Mouse (Mus musculus) MEL (cell line): Measurements from ENCODE around the gene Dusp1. TPM values are rescaled to one million over a fixed set of nuclear protein-coding genes. Genes with fewer than 3 reads are reported as not detected.

Experiments
- DNase-seq: peaks from one replicate; pipeline ENCODE4 v3.0.0; 2011; ENCODE audit warnings: low read depth, low spot score
- H3K27ac ChIP-seq: 2 replicates; pipeline ENCODE4 v1.5.1; 2012; ENCODE audit warnings: low read depth, mild to moderate bottlenecking, control low read depth, low read length, moderate library complexity; ENCODE audit not compliant: control insufficient read depth
- H3K27me3 ChIP-seq, 2 experiments: fragments of 150-350 bp in 1 of 2; sonication (generic) in 1 of 2; 2 replicates each; pipeline ENCODE4 v1.6.1; 2012; ENCODE audit warnings: low read length in 2 of 2, mild to moderate bottlenecking in 2 of 2, improper control_type of control experiment in 1 of 2, moderate library complexity in 1 of 2; ENCODE audit not compliant: insufficient read depth in 2 of 2, control insufficient read depth in 1 of 2
- H3K36me3 ChIP-seq, 2 experiments: 2 replicates each; pipeline ENCODE4 v1.6.1; 2012 to 2014; ENCODE audit warnings: low read length in 2 of 2, improper control_type of control experiment in 1 of 2, inconsistent platforms in 1 of 2, mild to moderate bottlenecking in 1 of 2; ENCODE audit not compliant: insufficient read depth in 2 of 2, control insufficient read depth in 1 of 2
- H3K4me1 ChIP-seq, 2 experiments: fragments of 150-350 bp in 1 of 2; sonication (generic) in 1 of 2; 2 replicates each; pipeline ENCODE4 v1.6.1; 2012; ENCODE audit warnings: low read length in 2 of 2, improper control_type of control experiment in 1 of 2, mild to moderate bottlenecking in 1 of 2; ENCODE audit not compliant: insufficient read depth in 2 of 2, control insufficient read depth in 1 of 2
- H3K4me3 ChIP-seq, 2 experiments: fragments of 150-350 bp in 1 of 2; sonication (generic) in 1 of 2; 2 replicates each; pipeline ENCODE4 v1.5.1; 2012; ENCODE audit warnings: low read depth in 2 of 2, low read length in 2 of 2, mild to moderate bottlenecking in 2 of 2, moderate library complexity in 2 of 2, control low read depth in 1 of 2, improper control_type of control experiment in 1 of 2; ENCODE audit not compliant: control insufficient read depth in 1 of 2, insufficient read depth in 1 of 2
- H3K79me2 ChIP-seq: 2 replicates; pipeline ENCODE4 v1.6.1; 2012; ENCODE audit warnings: mild to moderate bottlenecking, low read length, moderate library complexity; ENCODE audit not compliant: control insufficient read depth, poor library complexity, insufficient read depth
- H3K9ac ChIP-seq: 2 replicates; pipeline ENCODE4 v1.6.1; 2012; ENCODE audit warnings: low read depth, mild to moderate bottlenecking, control low read depth, low read length, moderate library complexity; ENCODE audit not compliant: control insufficient read depth, poor library complexity, severe bottlenecking
- H3K9me3 ChIP-seq: fragments of 150-350 bp; sonication (generic); replicated peaks from 2 replicates; pipeline ENCODE4 v1.6.1; 2012; ENCODE audit warnings: mild to moderate bottlenecking, low read length, improper control_type of control experiment, moderate library complexity; ENCODE audit not compliant: insufficient read depth
- BHLHE40 ChIP-seq: IDR thresholded peaks from 2 replicates; pipeline ENCODE4 v1.6.1; 2012; ENCODE audit warnings: low read depth, mild to moderate bottlenecking, inconsistent platforms, low read length, improper control_type of control experiment, borderline replicate concordance
- CTCF ChIP-seq, 3 experiments: IDR thresholded peaks in 2 of 3; conservative IDR thresholded peaks in 1 of 3; 2 replicates each; pipeline ENCODE4 v1.5.1; 2011 to 2012; ENCODE audit warnings: low read length in 3 of 3, low read depth in 2 of 3, mild to moderate bottlenecking in 2 of 3, improper control_type of control experiment in 1 of 3, inconsistent platforms in 1 of 3, mixed read lengths in 1 of 3, moderate library complexity in 1 of 3; ENCODE audit not compliant: control insufficient read depth in 1 of 3, insufficient read depth in 1 of 3, poor library complexity in 1 of 3, severe bottlenecking in 1 of 3
- EP300 ChIP-seq, 2 experiments: IDR thresholded peaks; 2 replicates each; pipeline ENCODE4 v1.6.1; 2011; ENCODE audit warnings: improper control_type of control experiment in 2 of 2, low read length in 2 of 2, low read depth in 1 of 2, mild to moderate bottlenecking in 1 of 2
- ETS1 ChIP-seq: IDR thresholded peaks from 2 replicates; pipeline ENCODE4 v1.6.1; 2012; ENCODE audit warnings: low read depth, mild to moderate bottlenecking, inconsistent platforms, low read length, improper control_type of control experiment, moderate library complexity
- GATA1 ChIP-seq: IDR thresholded peaks from 2 replicates; pipeline ENCODE4 v1.6.1; 2011; ENCODE audit warnings: low read depth, low read length, improper control_type of control experiment
- HCFC1 ChIP-seq: IDR thresholded peaks from 2 replicates; pipeline ENCODE4 v1.6.1; 2012; ENCODE audit warnings: low read depth, mild to moderate bottlenecking, inconsistent platforms, low read length, improper control_type of control experiment, moderate library complexity
- JUND ChIP-seq: IDR thresholded peaks from 2 replicates; pipeline ENCODE4 v1.6.1; 2011; ENCODE audit warnings: low read depth, mild to moderate bottlenecking, improper control_type of control experiment, low read length
- MAX ChIP-seq: IDR thresholded peaks from 2 replicates; pipeline ENCODE4 v1.6.1; 2011; ENCODE audit warnings: low read length, improper control_type of control experiment
- MEF2A ChIP-seq: IDR thresholded peaks from 2 replicates; pipeline ENCODE4 v1.6.1; 2014; ENCODE audit warnings: low read depth, mild to moderate bottlenecking, inconsistent platforms, low read length, improper control_type of control experiment; ENCODE audit not compliant: poor library complexity, insufficient replicate concordance, severe bottlenecking; ENCODE audit errors: extremely low read depth
- MXI1 ChIP-seq: IDR thresholded peaks from 2 replicates; pipeline ENCODE4 v1.6.1; 2011; ENCODE audit warnings: mild to moderate bottlenecking, low read depth, low read length, improper control_type of control experiment
- MYB ChIP-seq: IDR thresholded peaks from 2 replicates; pipeline ENCODE4 v1.6.1; 2011; ENCODE audit warnings: mild to moderate bottlenecking, low read depth, low read length, improper control_type of control experiment
- MYC ChIP-seq: IDR thresholded peaks from 2 replicates; pipeline ENCODE4 v1.6.1; 2011; ENCODE audit warnings: low read depth, mild to moderate bottlenecking, low read length, improper control_type of control experiment, moderate library complexity
- NRF1 ChIP-seq: IDR thresholded peaks from 2 replicates; pipeline ENCODE4 v1.6.1; 2014; ENCODE audit warnings: low read depth, mild to moderate bottlenecking, inconsistent platforms, low read length, improper control_type of control experiment, moderate library complexity; ENCODE audit not compliant: poor library complexity, insufficient read depth, severe bottlenecking
- POLR2A ChIP-seq, 2 experiments: IDR thresholded peaks; 2 replicates each; pipeline ENCODE4 v1.6.1; 2011 to 2012; ENCODE audit warnings: low read length in 2 of 2, mild to moderate bottlenecking in 2 of 2, control low read depth in 1 of 2, improper control_type of control experiment in 1 of 2, low read depth in 1 of 2, moderate library complexity in 1 of 2; ENCODE audit not compliant: control insufficient read depth in 1 of 2, insufficient read depth in 1 of 2, poor library complexity in 1 of 2
- POLR2AphosphoS5 ChIP-seq: IDR thresholded peaks from 2 replicates; pipeline ENCODE4 v1.6.1; 2012; ENCODE audit warnings: low read depth, borderline replicate concordance, mild to moderate bottlenecking, inconsistent platforms, low read length, moderate library complexity, mixed read lengths
- RCOR1 ChIP-seq: IDR thresholded peaks from 2 replicates; pipeline ENCODE4 v1.6.1; 2012; ENCODE audit warnings: low read depth, mild to moderate bottlenecking, inconsistent platforms, low read length, improper control_type of control experiment
- SIN3A ChIP-seq: IDR thresholded peaks from 2 replicates; pipeline ENCODE4 v1.6.1; 2012; ENCODE audit warnings: low read length, improper control_type of control experiment, inconsistent platforms
- TAL1 ChIP-seq: IDR thresholded peaks from 2 replicates; pipeline ENCODE4 v1.6.1; 2012; ENCODE audit warnings: mild to moderate bottlenecking, inconsistent platforms, low read length, moderate library complexity, mixed read lengths
- TBP ChIP-seq: IDR thresholded peaks from 2 replicates; pipeline ENCODE4 v1.8.0; 2011; ENCODE audit warnings: low read depth, low read length, improper control_type of control experiment
- TCF12 ChIP-seq: IDR thresholded peaks from 2 replicates; pipeline ENCODE4 v1.6.1; 2014; ENCODE audit warnings: low read depth, mild to moderate bottlenecking, inconsistent platforms, low read length, improper control_type of control experiment, moderate library complexity
- USF2 ChIP-seq, 2 experiments: IDR thresholded peaks; 2 replicates each; pipeline ENCODE4 v1.6.1; 2011 to 2012; ENCODE audit warnings: improper control_type of control experiment in 2 of 2, low read length in 2 of 2, borderline replicate concordance in 1 of 2, inconsistent platforms in 1 of 2, low read depth in 1 of 2, mild to moderate bottlenecking in 1 of 2; ENCODE audit not compliant: insufficient read depth in 1 of 2
- ZNF384 ChIP-seq: IDR thresholded peaks from 2 replicates; pipeline ENCODE4 v1.6.1; 2012; ENCODE audit warnings: low read depth, mild to moderate bottlenecking, inconsistent platforms, low read length, improper control_type of control experiment
- polyA plus RNA-seq, 2 experiments: library from polyadenylated mRNA; stranded (reverse) in 1 of 2; unstranded in 1 of 2; fragments of >175 nt in 1 of 2; fragments of >200 nt in 1 of 2; gene quantifications; 2 replicates each; pipeline versions ENCODE4 v1.2.1 to v1.2.4; 2012; ENCODE audit warnings: low replicate concordance in 2 of 2, low read depth in 1 of 2; ENCODE audit not compliant: insufficient read length in 2 of 2, insufficient read depth in 1 of 2, missing spikeins in 1 of 2
- total RNA-seq: library from RNA; depleted of rRNA; stranded (reverse); fragments of 300-350 nt; gene quantifications from 2 replicates; pipeline ENCODE4 v1.2.3, GENCODE M21; 2012

The Dusp1 gene
- total and polyA plus RNA-seq, 3 experiments = 0.96 to 5.0 TPM; not detected in 1

DNA sequence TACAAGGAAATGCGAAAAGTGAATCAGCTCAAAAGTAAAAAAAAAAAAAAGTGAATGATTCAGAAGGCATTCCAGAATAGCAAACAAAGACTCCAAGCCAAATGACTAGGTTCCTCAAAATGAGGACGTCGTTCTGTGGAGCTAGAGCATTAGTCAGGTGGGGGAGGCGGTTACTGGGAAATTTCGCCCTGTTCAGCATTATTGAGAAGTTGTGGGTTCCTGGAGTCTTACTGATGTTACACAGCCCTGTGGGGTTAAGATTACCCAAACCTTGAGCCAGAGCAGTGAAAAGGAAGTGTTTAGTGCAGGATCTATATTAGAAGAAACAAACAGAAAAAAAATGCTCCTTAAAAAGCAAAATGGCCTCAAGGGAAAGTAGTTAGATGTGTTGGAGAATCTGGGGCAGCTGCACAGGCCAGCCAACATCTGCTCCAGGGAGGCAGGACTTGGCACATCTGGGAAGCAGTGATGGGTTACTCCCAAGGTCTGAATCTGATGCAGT, 28.0 kb downstream of the Dusp1 start (continued):
- TF ChIP-seq TBP (no peak), USF2 (IDR thresholded peaks at IDR 0.05; ENCODE audit: borderline replicate concordance in 1 of 2, insufficient read depth in 1 of 2, low read depth in 1 of 2, low read length in 2 of 2) (no peak), POLR2AphosphoS5 (no peak), NRF1 (no peak), ZNF384 (peak; percentile 52; the same call in 1 of the 2 replicates), MXI1 (no peak), TAL1 (peak; percentile 55), RCOR1 (no peak), HCFC1 (no peak)

DNA sequence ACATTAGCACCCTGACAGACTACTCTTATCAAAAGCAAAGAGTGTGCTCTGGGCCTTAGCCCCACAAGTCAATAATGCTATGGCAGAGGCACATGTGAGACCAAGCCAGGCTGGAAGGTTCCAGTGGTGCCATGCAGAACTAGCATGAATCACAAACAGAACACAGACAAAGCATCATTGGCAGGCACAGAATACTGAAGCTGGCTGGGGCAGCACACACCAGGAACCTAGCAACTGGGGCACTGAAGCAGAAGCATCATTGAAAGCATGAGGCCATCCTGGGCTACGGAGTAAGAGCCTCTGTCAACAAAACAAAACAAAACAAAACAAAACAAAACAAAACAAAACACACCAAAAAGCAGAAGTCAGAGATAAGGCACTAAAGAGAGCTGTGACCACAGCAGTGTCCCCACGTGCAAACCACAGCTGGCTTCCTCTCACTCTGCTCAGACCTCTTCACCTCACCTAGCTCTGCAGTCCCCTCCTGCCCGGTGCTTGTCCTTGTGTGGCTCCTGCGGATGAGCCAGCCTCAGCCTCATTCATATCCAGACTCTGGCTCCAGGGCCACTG, 29.4 kb downstream of the Dusp1 start:
- DNase-seq = peak; percentile 71
- peaks cover 0 to 34% of the 10 kb centered on the region in 2 experiments; a peak in 2 of 4 replicates for H3K36me3 ChIP-seq
- H3K9ac ChIP-seq = no peak overlapping the region
- no peak overlapping the region for H3K27ac ChIP-seq
- peaks cover 20 to 49% of the 10 kb centered on the region in 2 experiments for H3K4me1 ChIP-seq
- H3K27me3 ChIP-seq = no peaks in the 10 kb centered on the region
- H3K4me3 ChIP-seq = no peak overlapping the region
- H3K79me2 ChIP-seq = no peaks in the 10 kb centered on the region
- no peaks in the 10 kb centered on the region for H3K9me3 ChIP-seq
- TF ChIP-seq MEF2A (no peak), POLR2A (IDR thresholded peaks at IDR 0.05; ENCODE audit: control insufficient read depth in 1 of 2, insufficient read depth in 1 of 2, low read depth in 1 of 2, low read length in 2 of 2, poor library complexity in 1 of 2) (no peak), MAX (peak; percentile 57; the same call in 1 of the 2 replicates), EP300 (IDR thresholded peaks at IDR 0.05; ENCODE audit: low read depth in 1 of 2, low read length in 2 of 2) (peak; percentile 27 to 57; a peak in 3 of 4 replicates), MYC (0 out of 2 replicates have a peak, but pooled peaks have one; percentile 56), GATA1 (peak; percentile 35; the same call in 1 of the 2 replicates), ZNF384 (no peak), TCF12 (peak; percentile 39; the same call in 1 of the 2 replicates), ETS1 (peak; percentile 79; the same call in 1 of the 2 replicates), BHLHE40 (peak; percentile 93), TBP (no peak), MXI1 (peak; percentile 57; the same call in 1 of the 2 replicates), MYB (no peak), CTCF (IDR thresholded peaks at IDR 0.05 in 2 of 3, conservative IDR thresholded peaks at IDR 0.05 in 1 of 3; ENCODE audit: control insufficient read depth in 1 of 3, insufficient read depth in 1 of 3, low read depth in 2 of 3, low read length in 3 of 3, poor library complexity in 1 of 3, severe bottlenecking in 1 of 3) (no peak), SIN3A (peak; percentile 52), JUND (no peak)
